Mouse (Mus musculus): ENCODE data around the gene Btn1a1. TPM values are rescaled to one million over a fixed set of nuclear protein-coding genes. Genes with fewer than 3 reads are reported as not detected.

Gene Btn1a1
- 0.05 and 0.15 TPM in 2 replicates for polyA plus RNA-seq (2012; rRNA removed)

GRCm38 (mm10) chr13:23465600-23466109 is at the start of gene Btn1a1:
Gene Btn1a1 (minus strand): TSS chr13:23465901.
- Histone ChIP-seq H3K4me1 (replicated peaks; ENCODE audit: control insufficient read depth, insufficient read depth, low read length) (peaks cover 15% of the 10 kb centered on the region), H3K27me3 (ENCODE audit: control insufficient read depth, insufficient read depth, low read length) (no peaks in the 10 kb centered on the region), H3K36me3 (ENCODE audit: control insufficient read depth, insufficient read depth, low read length) (no peaks in the 10 kb centered on the region), H3K27ac (ENCODE audit: control insufficient read depth, insufficient read depth, low read length) (no peak within 1 kb of the TSS), H3K4me3 (ENCODE audit: control insufficient read depth, insufficient read depth, low read length) (peak within 1 kb of the TSS; percentile 55)
- TF ChIP-seq CTCF (IDR thresholded peaks at IDR 0.05; ENCODE audit: borderline replicate concordance, control insufficient read depth, extremely low read depth, insufficient read depth, low read length, poor library complexity): no peak
- TF ChIP-seq POLR2A (IDR thresholded peaks at IDR 0.05; ENCODE audit: control insufficient read depth, extremely low read depth, insufficient read depth, low read length, poor library complexity): no peak
- DNase-seq: peak; percentile 16
- WGBS: 2% methylated on average over 7 of the region's 7 CpGs

GRCm38 (mm10) chr13:23515281-23515680 is 49.6 kb upstream of the Btn1a1 start:
- Histone ChIP-seq H3K27me3 (ENCODE audit: control insufficient read depth, insufficient read depth, low read length) (no peaks in the 10 kb centered on the region), H3K4me3 (ENCODE audit: control insufficient read depth, insufficient read depth, low read length) (no peak overlapping the region), H3K27ac (ENCODE audit: control insufficient read depth, insufficient read depth, low read length) (no peak overlapping the region), H3K36me3 (ENCODE audit: control insufficient read depth, insufficient read depth, low read length) (no peaks in the 10 kb centered on the region), H3K4me1 (replicated peaks; ENCODE audit: control insufficient read depth, insufficient read depth, low read length) (peaks cover 2% of the 10 kb centered on the region)
- 88% methylated on average over 5 of the region's 5 CpGs for WGBS
- no peak for DNase-seq
- TF ChIP-seq POLR2A (IDR thresholded peaks at IDR 0.05; ENCODE audit: control insufficient read depth, extremely low read depth, insufficient read depth, low read length, poor library complexity) (no peak), CTCF (IDR thresholded peaks at IDR 0.05; ENCODE audit: borderline replicate concordance, control insufficient read depth, extremely low read depth, insufficient read depth, low read length, poor library complexity) (no peak)

- 95% methylated on average over 1 of the region's 1 CpGs for WGBS
- Histone ChIP-seq H3K27me3 (ENCODE audit: control insufficient read depth, insufficient read depth, low read length) (no peaks in the 10 kb centered on the region), H3K4me1 (replicated peaks; ENCODE audit: control insufficient read depth, insufficient read depth, low read length) (peaks cover 2% of the 10 kb centered on the region), H3K36me3 (ENCODE audit: control insufficient read depth, insufficient read depth, low read length) (no peaks in the 10 kb centered on the region), H3K4me3 (ENCODE audit: control insufficient read depth, insufficient read depth, low read length) (no peak overlapping the region), H3K27ac (ENCODE audit: control insufficient read depth, insufficient read depth, low read length) (no peak overlapping the region)
- no peak for DNase-seq
- TF ChIP-seq POLR2A (IDR thresholded peaks at IDR 0.05; ENCODE audit: control insufficient read depth, extremely low read depth, insufficient read depth, low read length, poor library complexity): no peak
- TF ChIP-seq CTCF (IDR thresholded peaks at IDR 0.05; ENCODE audit: borderline replicate concordance, control insufficient read depth, extremely low read depth, insufficient read depth, low read length, poor library complexity): no peak
Measured at GRCm38 (mm10) chr13:23513517-23513916, 47.8 kb upstream of the Btn1a1 start.

GRCm38 (mm10) chr13:23510127-23510526 is 44.4 kb upstream of the Btn1a1 start:
- H3K4me1 ChIP-seq (replicated peaks; ENCODE audit: control insufficient read depth, insufficient read depth, low read length): peaks cover 3% of the 10 kb centered on the region
- TF ChIP-seq POLR2A (IDR thresholded peaks at IDR 0.05; ENCODE audit: control insufficient read depth, extremely low read depth, insufficient read depth, low read length, poor library complexity): no peak
- TF ChIP-seq CTCF (IDR thresholded peaks at IDR 0.05; ENCODE audit: borderline replicate concordance, control insufficient read depth, extremely low read depth, insufficient read depth, low read length, poor library complexity): no peak
- H3K36me3 ChIP-seq (ENCODE audit: control insufficient read depth, insufficient read depth, low read length): no peaks in the 10 kb centered on the region
- H3K27ac ChIP-seq (ENCODE audit: control insufficient read depth, insufficient read depth, low read length): no peak overlapping the region
- no peak for DNase-seq
- H3K4me3 ChIP-seq (ENCODE audit: control insufficient read depth, insufficient read depth, low read length): no peak overlapping the region
- H3K27me3 ChIP-seq (ENCODE audit: control insufficient read depth, insufficient read depth, low read length): no peaks in the 10 kb centered on the region
- WGBS: 65% methylated on average over 1 of the region's 1 CpGs

GRCm38 (mm10) chr13:23506819-23507515 is 41.3 kb upstream of the Btn1a1 start:
- WGBS: 85% methylated on average over 14 of the region's 14 CpGs
- DNase-seq: no peak

GRCm38 (mm10) chr13:23506351-23506750 is 40.6 kb upstream of the Btn1a1 start:
- Histone ChIP-seq H3K4me1 (replicated peaks; ENCODE audit: control insufficient read depth, insufficient read depth, low read length) (peaks cover 3% of the 10 kb centered on the region), H3K27ac (ENCODE audit: control insufficient read depth, insufficient read depth, low read length) (no peak overlapping the region), H3K27me3 (ENCODE audit: control insufficient read depth, insufficient read depth, low read length) (no peaks in the 10 kb centered on the region), H3K36me3 (ENCODE audit: control insufficient read depth, insufficient read depth, low read length) (no peaks in the 10 kb centered on the region), H3K4me3 (ENCODE audit: control insufficient read depth, insufficient read depth, low read length) (no peak overlapping the region)
- WGBS: 61% methylated on average over 13 of the region's 13 CpGs
- TF ChIP-seq CTCF (IDR thresholded peaks at IDR 0.05; ENCODE audit: borderline replicate concordance, control insufficient read depth, extremely low read depth, insufficient read depth, low read length, poor library complexity) (no peak), POLR2A (IDR thresholded peaks at IDR 0.05; ENCODE audit: control insufficient read depth, extremely low read depth, insufficient read depth, low read length, poor library complexity) (no peak)
- peak; percentile 33 for DNase-seq

More at GRCm38 (mm10) chr13:23506819-23507515, 41.3 kb upstream of the Btn1a1 start:
- Histone ChIP-seq H3K4me3 (ENCODE audit: control insufficient read depth, insufficient read depth, low read length) (no peak overlapping the region), H3K4me1 (replicated peaks; ENCODE audit: control insufficient read depth, insufficient read depth, low read length) (peaks cover 3% of the 10 kb centered on the region), H3K36me3 (ENCODE audit: control insufficient read depth, insufficient read depth, low read length) (no peaks in the 10 kb centered on the region), H3K27ac (ENCODE audit: control insufficient read depth, insufficient read depth, low read length) (no peak overlapping the region), H3K27me3 (ENCODE audit: control insufficient read depth, insufficient read depth, low read length) (no peaks in the 10 kb centered on the region)
- TF ChIP-seq POLR2A (IDR thresholded peaks at IDR 0.05; ENCODE audit: control insufficient read depth, extremely low read depth, insufficient read depth, low read length, poor library complexity) (no peak), CTCF (IDR thresholded peaks at IDR 0.05; ENCODE audit: borderline replicate concordance, control insufficient read depth, extremely low read depth, insufficient read depth, low read length, poor library complexity) (no peak)

All from thymus, adult 2 months (tissue).